Mouse (Mus musculus) inflammation-experienced regulatory T-cells, adult 6 months (primary cell): ENCODE measurements at regions not wholly inside any gene's neighbourhood (a gene's known extent, or its start where the extent isn't known, plus 50 kb on each side); places are given as distances from the start of the nearest gene placed in this dataset.

Source experiments
- ATAC-seq: one replicate; pipeline ENCODE4 v1.8.0; 2017

GRCm38 (mm10) chr10:96955776-96956448 lies 339.1 kb downstream of the Btg1 start:
- no peak for ATAC-seq

- no peak for ATAC-seq
Observed at GRCm38 (mm10) chr10:96956449-96956834, 339.6 kb downstream of the Btg1 start.

GRCm38 (mm10) chr10:96957019-96957418 lies 340.2 kb downstream of the Btg1 start:
- ATAC-seq, result no peak

- no peak for ATAC-seq
Observed at GRCm38 (mm10) chr10:96969825-96970224, 353.0 kb downstream of the Btg1 start.

GRCm38 (mm10) chr10:96970737-96971136 lies 353.9 kb downstream of the Btg1 start:
- ATAC-seq, result no peak

- no peak for ATAC-seq
Observed at GRCm38 (mm10) chr10:96971810-96972209, 355.0 kb downstream of the Btg1 start.

- no peak for ATAC-seq
Observed at GRCm38 (mm10) chr10:96974326-96974977, 357.6 kb downstream of the Btg1 start.

GRCm38 (mm10) chr10:96976691-96977090 lies 359.9 kb downstream of the Btg1 start:
- no peak for ATAC-seq

- no peak for ATAC-seq
Observed at GRCm38 (mm10) chr10:96980494-96980831, 363.7 kb downstream of the Btg1 start.

GRCm38 (mm10) chr10:96980832-96981515 lies 364.2 kb downstream of the Btg1 start:
- no peak for ATAC-seq

- no peak for ATAC-seq
Observed at GRCm38 (mm10) chr10:96981516-96981869, 364.7 kb downstream of the Btg1 start.

- ATAC-seq, result no peak
Observed at GRCm38 (mm10) chr10:97000871-97001270, 384.1 kb downstream of the Btg1 start.

- no peak for ATAC-seq
Observed at GRCm38 (mm10) chr10:97008873-97009272, 392.1 kb downstream of the Btg1 start.

GRCm38 (mm10) chr10:97009859-97010258 lies 393.1 kb downstream of the Btg1 start:
- no peak for ATAC-seq

- no peak for ATAC-seq
Observed at GRCm38 (mm10) chr10:97018641-97019040, 401.8 kb downstream of the Btg1 start.

- ATAC-seq, result no peak
Observed at GRCm38 (mm10) chr10:97028776-97029175, 412.0 kb downstream of the Btg1 start.

GRCm38 (mm10) chr10:97030996-97031395 lies 414.2 kb downstream of the Btg1 start:
- ATAC-seq, result no peak

- ATAC-seq, result no peak
Observed at GRCm38 (mm10) chr10:97035371-97035786, 418.6 kb downstream of the Btg1 start.

GRCm38 (mm10) chr10:97038025-97038424 lies 421.2 kb downstream of the Btg1 start:
- ATAC-seq, result no peak

GRCm38 (mm10) chr10:97047566-97047965 lies 430.8 kb downstream of the Btg1 start:
- ATAC-seq, result no peak

- no peak for ATAC-seq
Observed at GRCm38 (mm10) chr10:97047996-97048395, 431.2 kb downstream of the Btg1 start.

GRCm38 (mm10) chr10:97054472-97054871 lies 424.9 kb upstream of the Dcn start:
- ATAC-seq, result no peak

GRCm38 (mm10) chr10:97061961-97062360 lies 417.4 kb upstream of the Dcn start:
- ATAC-seq, result no peak

- ATAC-seq, result no peak
Observed at GRCm38 (mm10) chr10:97064546-97064945, 414.9 kb upstream of the Dcn start.
